ENCODE assay signal across 11 mouse cellular contexts in the genomic region with DNA sequence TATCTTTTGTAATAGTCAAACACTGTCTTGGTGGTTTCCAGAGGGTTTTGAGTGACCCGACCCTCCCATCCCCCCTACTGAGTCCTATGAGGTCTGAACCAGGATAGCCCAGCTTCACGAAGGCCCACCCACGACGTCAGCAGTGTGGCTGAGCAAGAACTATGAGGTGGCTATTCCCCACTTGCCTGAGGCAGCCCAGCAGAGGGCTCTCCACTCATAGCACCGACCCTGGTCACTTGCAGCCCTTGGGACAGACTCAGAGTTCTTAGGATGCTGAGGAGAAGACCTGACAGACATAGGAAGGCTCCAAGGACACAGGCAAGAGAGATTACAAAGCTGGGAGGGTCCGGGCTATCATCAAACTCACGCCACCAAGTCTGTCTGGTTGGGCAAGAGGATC. TPM values are rescaled to one million over a fixed set of nuclear protein-coding genes. Genes with fewer than 3 reads are reported as not detected.
DNase-seq lines count a peak whose midpoint lies in the region; ATAC-seq and TF ChIP-seq lines count a peak whose summit lies in the region.
"Had no signal": no experiment of that assay in that cellular context is flagged by ENCODE, and none has a peak within 500 bp of the region (broad histone marks: within the 10 kb centered on the region; RNA-seq: fewer than 3 reads in every experiment).

No protein-coding gene starts in this region.

- peaks cover 99% of the 10 kb centered on the region for H3K27me3 ChIP-seq in forebrain, embryonic 12.5 days
- peaks cover 54% of the 10 kb centered on the region for H3K27me3 ChIP-seq in forebrain, embryonic 11.5 days (ENCODE audit: control insufficient read depth, insufficient read depth, low read length)
- no peaks in the 10 kb centered on the region for H3K27me3 ChIP-seq in midbrain, embryonic 16.5 days (ENCODE audit: control insufficient read depth, insufficient read depth, low read depth, low read length)

- no peak overlapping the region for H3K4me3 ChIP-seq in forebrain, embryonic 12.5 days (replicated peaks)
- H3K4me3 ChIP-seq in forebrain, embryonic 11.5 days (ENCODE audit: low read depth, low read length), result no peak overlapping the region
- no peak overlapping the region; the same call in 1 of the 2 replicates for H3K4me3 ChIP-seq in left cerebral cortex, adult 2 months
- peak overlapping the region; percentile 90 for H3K4me3 ChIP-seq in midbrain, embryonic 16.5 days (ENCODE audit: low read depth, low read length)

- TF ChIP-seq CTCF in left cerebral cortex, adult 2 months (IDR thresholded peaks at IDR 0.05), result peak; percentile 30

- no peaks in the 10 kb centered on the region for H3K9me3 ChIP-seq in forebrain, embryonic 12.5 days
- H3K9me3 ChIP-seq in forebrain, embryonic 11.5 days (ENCODE audit: control insufficient read depth, low read length), result no peaks in the 10 kb centered on the region
- no peaks in the 10 kb centered on the region for H3K9me3 ChIP-seq in midbrain, embryonic 16.5 days (replicated peaks; ENCODE audit: control insufficient read depth, low read length, poor library complexity, severe bottlenecking)

- H3K4me1 ChIP-seq in forebrain, embryonic 12.5 days, result peaks cover 54% of the 10 kb centered on the region
- H3K4me1 ChIP-seq in forebrain, embryonic 11.5 days (replicated peaks; ENCODE audit: control insufficient read depth, insufficient read depth, low read length), result peaks cover 4% of the 10 kb centered on the region; the same call in 1 of the 2 replicates
- H3K4me1 ChIP-seq in midbrain, embryonic 16.5 days (ENCODE audit: control insufficient read depth, insufficient read depth, low read length), result peaks cover 34% of the 10 kb centered on the region

- no peaks in the 10 kb centered on the region for H3K36me3 ChIP-seq in forebrain, embryonic 12.5 days (replicated peaks)
- no peaks in the 10 kb centered on the region for H3K36me3 ChIP-seq in forebrain, embryonic 11.5 days (ENCODE audit: control insufficient read depth, insufficient read depth, low read length)
- H3K36me3 ChIP-seq in midbrain, embryonic 16.5 days (ENCODE audit: control insufficient read depth, insufficient read depth, low read length), result no peaks in the 10 kb centered on the region

- no peak overlapping the region for H3K9ac ChIP-seq in forebrain, embryonic 12.5 days
- no peak overlapping the region for H3K9ac ChIP-seq in forebrain, embryonic 11.5 days (ENCODE audit: low read length)
- H3K9ac ChIP-seq in midbrain, embryonic 16.5 days (ENCODE audit: low read depth, low read length), result no peak overlapping the region

- no peak overlapping the region for H3K27ac ChIP-seq in forebrain, embryonic 12.5 days
- H3K27ac ChIP-seq in forebrain, embryonic 11.5 days (ENCODE audit: low read depth, low read length), result no peak overlapping the region
- no peak overlapping the region for H3K27ac ChIP-seq in left cerebral cortex, adult 2 months
- H3K27ac ChIP-seq in midbrain, embryonic 16.5 days (ENCODE audit: low read length), result peak overlapping the region; percentile 94; the same call in 1 of the 2 replicates

- intact Hi-C loops in left cerebral cortex, adult 2 months (cut with DNase I), result no loop called here

- ATAC-seq in forebrain, embryonic 12.5 days (ENCODE audit: low FRiP score), result no peak
- no peak for ATAC-seq in forebrain, embryonic 11.5 days (replicated peaks; ENCODE audit: low FRiP score)
- ATAC-seq in midbrain, embryonic 16.5 days, result no peak
- no peak for ATAC-seq in erythroblast, adult 5-6 weeks (replicated peaks; ENCODE audit: low FRiP score, poor library complexity, severe bottlenecking)
- ATAC-seq: inflammation-experienced regulatory T-cells, adult 6 months had no signal

- 45% methylated on average over 7 of the region's 7 CpGs for WGBS in forebrain, embryonic 12.5 days
- 43% methylated on average over 7 of the region's 7 CpGs for WGBS in forebrain, embryonic 11.5 days
- WGBS in midbrain, embryonic 16.5 days, result 37% methylated on average over 7 of the region's 7 CpGs

- no peak for DNase-seq in forebrain, embryonic 11.5 days (ENCODE audit: low spot score)
- DNase-seq in left cerebral cortex, adult 2 months (ENCODE audit: extremely low spot score in 1 of 2, low spot score in 2 of 2), result no peak
- DNase-seq in left cerebral cortex, adult 9 months (ENCODE audit: low spot score in 2 of 2), result no peak
- peak; percentile 50 to 58 for DNase-seq in cerebellum, postnatal 14 days
- DNase-seq in urinary bladder, postnatal 25 days (ENCODE audit: low spot score), result no peak

- H3K4me2 ChIP-seq in forebrain, embryonic 12.5 days, result peak overlapping the region; percentile 89; the same call in 1 of the 2 replicates
- no peak overlapping the region for H3K4me2 ChIP-seq in forebrain, embryonic 11.5 days (ENCODE audit: low read depth, low read length, severe bottlenecking)
- H3K4me2 ChIP-seq in midbrain, embryonic 16.5 days (ENCODE audit: low read length), result peak overlapping the region; percentile 77

RNA-seq across cellular contexts. Expression of a gene that starts 23.9 kb away (rescaled TPM):
- 12.2 and 12.4 TPM in 2 replicates for polyA plus RNA-seq in forebrain, embryonic 12.5 days (2016; fragmentation: Nextera tagmentation; extraction: Ambion mirVana)
- polyA plus RNA-seq in forebrain, embryonic 11.5 days (2014; fragmentation: Nextera tagmentation; extraction: Ambion mirVana), result 6.0 and 7.0 TPM in 2 replicates
- total RNA-seq in left cerebral cortex, adult 2 months (2021), result 10 to 100 TPM; 32.8 to 48.8 TPM
- 17.7 and 17.9 TPM in 2 replicates for polyA plus RNA-seq in midbrain, embryonic 16.5 days (2015; fragmentation: Nextera tagmentation; extraction: Ambion mirVana)
- 10.9 and 13.1 TPM in 2 replicates for total RNA-seq in erythroblast, adult 5-6 weeks (2015; ENCODE audit: low replicate concordance)
- total RNA-seq in erythroblast, adult 5-6 weeks (2017; ENCODE audit: low replicate concordance), result 10.9 and 13.8 TPM in 2 replicates

RNA-seq across cellular contexts. Expression of a gene that starts 52.5 kb away (rescaled TPM):
- not detected in 2 replicates for polyA plus RNA-seq in forebrain, embryonic 12.5 days (2016; fragmentation: Nextera tagmentation; extraction: Ambion mirVana)
- not detected in 2 replicates for polyA plus RNA-seq in forebrain, embryonic 11.5 days (2014; fragmentation: Nextera tagmentation; extraction: Ambion mirVana)
- not detected for total RNA-seq in left cerebral cortex, adult 2 months (2021)
- polyA plus RNA-seq in midbrain, embryonic 16.5 days (2015; fragmentation: Nextera tagmentation; extraction: Ambion mirVana), result not detected in 2 replicates
- not detected in 2 replicates for total RNA-seq in erythroblast, adult 5-6 weeks (2015; ENCODE audit: low replicate concordance)
- not detected in 2 replicates for total RNA-seq in erythroblast, adult 5-6 weeks (2017; ENCODE audit: low replicate concordance)
- total RNA-seq: left cerebral cortex, postnatal 10 days had no signal
- polyA plus RNA-seq: inflammation-experienced regulatory T-cells, adult 6 months; stomach, embryonic 14.5 days had no signal

Comparison
In these comparisons a context has a peak if more than half of its experiments do, and no peak if none do; other contexts are left out.
1. DNase-seq: peak in cerebellum, postnatal 14 days (2 of 2); none in forebrain, embryonic 11.5 days (single experiment), left cerebral cortex, adult 2 months (0 of 2), left cerebral cortex, adult 9 months (0 of 2) and urinary bladder, postnatal 25 days (single experiment).